Mouse (Mus musculus): ENCODE measurements at regions not wholly inside any gene's neighbourhood (a gene's known extent, or its start where the extent isn't known, plus 50 kb on each side); places are given as distances from the start of the nearest gene placed in this dataset.
A peak's percentile ranks its signal among the peaks of the same experiment; 100 is the strongest.

DNA sequence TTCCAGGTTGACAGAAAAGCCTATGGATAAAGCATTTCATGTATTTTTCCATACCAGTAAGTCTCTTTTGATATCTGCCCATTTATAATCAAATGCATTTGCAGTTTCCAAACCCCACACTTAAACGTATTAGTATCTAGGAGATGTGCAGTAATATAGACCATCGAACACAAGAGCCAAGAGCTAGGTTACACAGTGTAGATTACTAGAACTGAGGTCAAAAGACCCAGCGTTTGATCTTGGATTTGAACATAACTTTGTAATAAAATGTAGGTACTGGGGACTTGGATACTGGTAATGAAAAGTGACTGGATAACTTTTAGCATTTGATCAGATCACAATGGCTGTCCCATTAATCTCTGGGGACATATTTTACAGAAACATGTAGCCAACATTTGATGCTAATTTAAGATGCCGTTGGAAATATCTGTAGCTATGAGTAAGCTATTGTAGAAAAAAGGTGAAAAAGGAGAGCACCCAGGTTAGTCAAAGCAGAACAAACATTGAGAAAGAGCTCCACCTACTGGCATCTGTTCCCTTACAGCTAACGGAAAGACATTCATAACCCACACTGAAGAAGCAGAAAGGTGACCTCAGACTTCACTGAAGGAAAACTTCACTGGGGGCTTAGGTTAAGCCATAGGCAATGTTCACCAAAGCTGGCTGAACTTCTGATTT is 296.5 kb downstream of the Rps29 start:
- H3K27me3 ChIP-seq (replicated peaks; ENCODE audit: control insufficient read depth, insufficient read depth, low read length), result no peaks in the 10 kb centered on the region
- H3K27ac ChIP-seq (replicated peaks; ENCODE audit: low read depth, low read length), result no peak overlapping the region
- peak; percentile 79 for DNase-seq (ENCODE audit: low spot score)
- H3K9ac ChIP-seq (ENCODE audit: low read depth, low read length), result no peak overlapping the region
- WGBS, result 34% methylated on average over 5 of the region's 5 CpGs
- no peak overlapping the region for H3K4me3 ChIP-seq (ENCODE audit: low read depth, low read length)
- H3K9me3 ChIP-seq (ENCODE audit: control insufficient read depth, low read length), result no peaks in the 10 kb centered on the region
- no peaks in the 10 kb centered on the region for H3K36me3 ChIP-seq (ENCODE audit: control insufficient read depth, insufficient read depth, low read length)
- no peak overlapping the region for H3K4me2 ChIP-seq (ENCODE audit: low read depth, low read length)
- ATAC-seq (ENCODE audit: low read depth), result 0 out of 2 replicates have a peak, but pooled peaks have one; percentile 47
- H3K4me1 ChIP-seq (ENCODE audit: control insufficient read depth, insufficient read depth, low read length), result no peaks in the 10 kb centered on the region

DNA sequence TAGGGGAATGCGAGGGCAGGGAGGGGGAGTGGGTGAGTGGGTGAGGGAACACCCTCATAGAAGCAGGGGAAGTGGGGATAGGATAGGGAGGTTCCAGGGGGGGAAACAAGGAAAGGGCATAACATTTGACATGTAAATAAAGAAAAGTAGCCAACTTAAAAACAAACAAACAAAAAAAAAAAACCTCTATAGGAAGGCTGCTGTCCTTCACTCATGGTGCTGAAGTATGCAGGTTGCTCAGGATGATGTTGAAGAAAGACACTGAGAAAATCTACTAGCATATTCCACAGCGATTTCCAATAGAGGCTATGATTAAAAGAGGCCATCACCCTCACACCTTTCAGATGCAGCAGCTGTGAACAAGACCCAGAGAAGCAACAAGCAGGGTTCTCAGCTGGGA is 298.7 kb downstream of the Rps29 start:
- WGBS, result 56% methylated on average over 2 of the region's 2 CpGs
- H3K27me3 ChIP-seq (replicated peaks; ENCODE audit: control insufficient read depth, insufficient read depth, low read length), result no peaks in the 10 kb centered on the region
- H3K4me2 ChIP-seq (ENCODE audit: low read depth, low read length), result no peak overlapping the region
- no peaks in the 10 kb centered on the region for H3K36me3 ChIP-seq (ENCODE audit: control insufficient read depth, insufficient read depth, low read length)
- H3K4me3 ChIP-seq (ENCODE audit: low read depth, low read length), result no peak overlapping the region
- no peak overlapping the region for H3K27ac ChIP-seq (replicated peaks; ENCODE audit: low read depth, low read length)
- DNase-seq (ENCODE audit: low spot score) (no peak), ATAC-seq (ENCODE audit: low read depth) (no peak)
- no peaks in the 10 kb centered on the region for H3K9me3 ChIP-seq (ENCODE audit: control insufficient read depth, low read length)
- no peak overlapping the region for H3K9ac ChIP-seq (ENCODE audit: low read depth, low read length)
- no peaks in the 10 kb centered on the region for H3K4me1 ChIP-seq (ENCODE audit: control insufficient read depth, insufficient read depth, low read length)

DNA sequence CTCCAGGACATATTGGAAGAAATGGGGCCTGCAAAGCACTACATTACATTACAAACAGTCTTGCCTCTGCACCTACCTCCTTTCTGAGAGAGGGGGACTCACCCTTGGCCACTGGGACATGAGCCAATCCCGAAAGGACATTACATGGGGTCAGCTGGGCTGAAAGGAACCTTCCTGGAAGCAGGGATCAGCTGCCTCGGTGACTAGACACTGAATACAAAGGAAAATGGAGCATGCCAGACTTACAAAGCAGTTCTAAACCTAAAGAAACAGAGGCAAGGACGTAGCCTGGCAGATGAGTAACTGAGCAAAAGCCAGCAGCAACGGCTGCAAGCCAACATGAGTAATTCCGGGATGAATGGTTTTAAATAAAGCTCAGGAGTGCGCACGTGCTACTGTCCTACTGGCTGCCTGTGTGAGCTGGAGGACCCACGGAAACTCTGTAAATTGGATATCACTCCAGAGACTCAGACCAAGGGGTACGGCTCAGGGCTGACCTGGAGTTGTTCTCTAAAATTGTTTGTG is 309.3 kb downstream of the Rps29 start:
- Histone ChIP-seq H3K9me3 (ENCODE audit: control insufficient read depth, low read length) (no peaks in the 10 kb centered on the region), H3K9ac (ENCODE audit: low read depth, low read length) (no peak overlapping the region), H3K4me2 (ENCODE audit: low read depth, low read length) (no peak overlapping the region), H3K27me3 (replicated peaks; ENCODE audit: control insufficient read depth, insufficient read depth, low read length) (no peaks in the 10 kb centered on the region), H3K36me3 (ENCODE audit: control insufficient read depth, insufficient read depth, low read length) (no peaks in the 10 kb centered on the region), H3K27ac (replicated peaks; ENCODE audit: low read depth, low read length) (no peak overlapping the region), H3K4me1 (ENCODE audit: control insufficient read depth, insufficient read depth, low read length) (no peaks in the 10 kb centered on the region), H3K4me3 (ENCODE audit: low read depth, low read length) (no peak overlapping the region)
- WGBS, result 80% methylated on average over 9 of the region's 9 CpGs
- no peak for ATAC-seq (ENCODE audit: low read depth)
- DNase-seq (ENCODE audit: low spot score), result no peak

DNA sequence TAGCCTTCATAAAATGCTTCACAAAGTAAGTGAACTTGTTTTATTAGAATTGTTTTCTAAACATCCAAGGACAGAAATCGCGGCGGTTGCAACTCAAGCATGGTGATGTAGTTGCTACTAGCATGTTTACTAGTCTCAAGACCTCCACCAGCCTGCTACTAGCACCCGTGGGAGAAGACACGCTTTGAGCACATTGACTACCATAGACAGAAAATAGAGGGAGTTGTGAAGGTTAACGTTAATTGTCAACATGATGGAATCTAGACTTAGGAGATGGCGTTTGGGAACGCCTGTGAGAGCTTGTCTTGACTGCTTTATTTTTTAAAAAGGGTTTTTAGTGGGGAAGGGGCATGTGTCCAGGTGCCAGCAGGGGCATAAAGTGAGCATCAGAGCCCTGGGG is 318.2 kb downstream of the Rps29 start:
- Histone ChIP-seq H3K36me3 (ENCODE audit: control insufficient read depth, insufficient read depth, low read length) (no peaks in the 10 kb centered on the region), H3K9me3 (ENCODE audit: control insufficient read depth, low read length) (no peaks in the 10 kb centered on the region), H3K4me3 (ENCODE audit: low read depth, low read length) (no peak overlapping the region), H3K4me2 (ENCODE audit: low read depth, low read length) (no peak overlapping the region), H3K27me3 (replicated peaks; ENCODE audit: control insufficient read depth, insufficient read depth, low read length) (no peaks in the 10 kb centered on the region), H3K9ac (ENCODE audit: low read depth, low read length) (no peak overlapping the region), H3K27ac (replicated peaks; ENCODE audit: low read depth, low read length) (no peak overlapping the region), H3K4me1 (ENCODE audit: control insufficient read depth, insufficient read depth, low read length) (no peaks in the 10 kb centered on the region)
- no peak for DNase-seq (ENCODE audit: low spot score)
- 91% methylated on average over 8 of the region's 8 CpGs for WGBS
- no peak for ATAC-seq (ENCODE audit: low read depth)

DNA sequence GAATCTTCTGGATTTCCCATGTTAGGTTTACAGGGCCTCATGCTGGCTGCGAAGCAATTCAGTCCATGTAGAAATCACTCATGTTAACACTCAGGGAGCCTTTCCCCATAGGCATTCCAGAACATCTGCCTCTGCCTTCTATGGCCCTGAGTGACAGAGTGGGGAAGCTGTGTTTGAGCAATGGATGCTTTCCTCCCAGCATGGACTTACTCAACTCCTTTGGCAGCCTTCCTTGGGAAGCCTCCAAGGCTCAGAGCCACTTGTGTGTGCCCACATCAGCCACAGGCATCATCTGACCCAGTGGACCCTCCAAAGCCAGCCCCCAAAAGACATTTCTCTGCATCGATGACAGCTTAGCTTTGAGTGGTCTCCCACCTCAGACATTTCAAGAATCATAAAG is 318.8 kb downstream of the Rps29 start:
- Histone ChIP-seq H3K4me1 (ENCODE audit: control insufficient read depth, insufficient read depth, low read length) (no peaks in the 10 kb centered on the region), H3K4me3 (ENCODE audit: low read depth, low read length) (no peak overlapping the region), H3K27me3 (replicated peaks; ENCODE audit: control insufficient read depth, insufficient read depth, low read length) (no peaks in the 10 kb centered on the region), H3K9me3 (ENCODE audit: control insufficient read depth, low read length) (no peaks in the 10 kb centered on the region), H3K36me3 (ENCODE audit: control insufficient read depth, insufficient read depth, low read length) (no peaks in the 10 kb centered on the region), H3K4me2 (ENCODE audit: low read depth, low read length) (no peak overlapping the region), H3K9ac (ENCODE audit: low read depth, low read length) (no peak overlapping the region), H3K27ac (replicated peaks; ENCODE audit: low read depth, low read length) (no peak overlapping the region)
- DNase-seq (ENCODE audit: low spot score) (no peak), ATAC-seq (ENCODE audit: low read depth) (no peak)
- WGBS, result 88% methylated on average over 2 of the region's 2 CpGs

DNA sequence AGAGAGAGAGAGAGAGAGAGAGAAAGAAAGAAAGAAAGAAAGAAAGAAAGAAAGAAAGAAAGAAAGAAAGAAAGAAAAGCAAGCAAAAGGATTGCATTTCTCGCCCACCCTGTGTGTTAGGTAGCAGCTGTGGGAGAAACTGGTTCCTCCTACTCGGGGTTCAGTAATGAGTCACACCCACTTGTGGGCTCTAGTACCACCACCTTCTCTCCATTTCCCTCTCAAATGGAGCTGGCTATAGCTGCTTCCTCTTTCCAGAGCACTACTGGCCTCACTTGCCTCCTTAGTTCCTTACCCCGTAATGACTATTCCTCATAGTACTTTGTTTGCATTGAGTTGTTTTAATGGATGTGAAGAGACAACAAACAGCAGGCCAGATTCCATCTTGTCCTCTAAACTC is 323.0 kb downstream of the Rps29 start:
- 75% methylated on average over 3 of the region's 3 CpGs for WGBS
- H3K9me3 ChIP-seq (ENCODE audit: control insufficient read depth, low read length), result no peaks in the 10 kb centered on the region
- ATAC-seq (ENCODE audit: low read depth), result no peak

DNA sequence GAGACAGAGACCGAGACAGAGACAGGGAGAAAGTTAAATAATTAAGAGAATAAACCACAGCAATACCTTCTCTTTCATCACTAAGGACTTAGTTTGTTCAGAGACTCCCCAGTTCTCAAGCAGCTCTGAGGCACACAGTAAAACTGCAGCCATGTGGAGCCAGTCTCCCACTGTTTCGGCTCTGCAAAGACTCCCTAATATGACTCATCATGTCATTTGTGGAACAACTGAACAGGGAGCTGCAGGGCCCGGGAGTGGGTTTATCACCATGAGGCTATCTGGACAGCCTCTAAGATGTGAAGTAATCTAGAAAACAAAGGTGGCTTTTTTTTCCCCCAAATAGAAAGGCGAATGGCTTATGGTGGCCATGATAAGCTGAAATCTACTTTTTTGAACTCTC is 325.1 kb downstream of the Rps29 start:
- WGBS, result 73% methylated on average over 4 of the region's 4 CpGs

More for the DNA sequence above, 323.0 kb downstream of the Rps29 start:
- no peaks in the 10 kb centered on the region for H3K36me3 ChIP-seq (ENCODE audit: control insufficient read depth, insufficient read depth, low read length)
- H3K27ac ChIP-seq (replicated peaks; ENCODE audit: low read depth, low read length), result no peak overlapping the region
- H3K4me1 ChIP-seq (ENCODE audit: control insufficient read depth, insufficient read depth, low read length), result no peaks in the 10 kb centered on the region
- H3K4me3 ChIP-seq (ENCODE audit: low read depth, low read length), result no peak overlapping the region
- H3K9ac ChIP-seq (ENCODE audit: low read depth, low read length), result no peak overlapping the region
- no peaks in the 10 kb centered on the region for H3K27me3 ChIP-seq (replicated peaks; ENCODE audit: control insufficient read depth, insufficient read depth, low read length)
- no peak for DNase-seq (ENCODE audit: low spot score)
- no peak overlapping the region for H3K4me2 ChIP-seq (ENCODE audit: low read depth, low read length)

DNA sequence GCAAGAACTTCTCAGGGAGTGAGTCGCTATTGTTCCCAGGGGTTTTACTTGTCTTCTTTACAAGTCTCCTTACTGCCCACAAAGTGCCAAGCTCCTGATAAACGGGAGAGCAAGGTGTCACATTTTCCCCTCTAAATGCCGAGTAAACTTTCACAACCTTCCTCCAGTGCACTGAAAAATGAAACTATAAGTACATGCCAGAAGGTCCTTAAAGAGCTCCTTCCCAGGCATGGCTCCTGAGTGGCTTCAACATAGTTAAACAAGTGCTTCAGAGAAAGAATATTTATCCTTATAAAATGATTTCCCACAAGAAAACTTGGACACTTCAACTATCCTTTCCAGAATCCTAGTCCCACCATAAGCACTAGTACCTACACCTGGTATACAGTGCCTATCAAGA is 329.6 kb downstream of the Rps29 start:
- 69% methylated on average over 3 of the region's 3 CpGs for WGBS
- Histone ChIP-seq H3K9ac (ENCODE audit: low read depth, low read length) (no peak overlapping the region), H3K4me3 (ENCODE audit: low read depth, low read length) (no peak overlapping the region), H3K9me3 (ENCODE audit: control insufficient read depth, low read length) (no peaks in the 10 kb centered on the region), H3K27ac (replicated peaks; ENCODE audit: low read depth, low read length) (no peak overlapping the region), H3K4me2 (ENCODE audit: low read depth, low read length) (no peak overlapping the region), H3K36me3 (ENCODE audit: control insufficient read depth, insufficient read depth, low read length) (no peaks in the 10 kb centered on the region), H3K27me3 (replicated peaks; ENCODE audit: control insufficient read depth, insufficient read depth, low read length) (no peaks in the 10 kb centered on the region), H3K4me1 (ENCODE audit: control insufficient read depth, insufficient read depth, low read length) (no peaks in the 10 kb centered on the region)
- DNase-seq (ENCODE audit: low spot score) (no peak), ATAC-seq (ENCODE audit: low read depth) (no peak)

More for the DNA sequence above, 325.1 kb downstream of the Rps29 start:
- Histone ChIP-seq H3K27me3 (replicated peaks; ENCODE audit: control insufficient read depth, insufficient read depth, low read length) (no peaks in the 10 kb centered on the region), H3K36me3 (ENCODE audit: control insufficient read depth, insufficient read depth, low read length) (no peaks in the 10 kb centered on the region), H3K27ac (replicated peaks; ENCODE audit: low read depth, low read length) (no peak overlapping the region), H3K4me2 (ENCODE audit: low read depth, low read length) (no peak overlapping the region), H3K9ac (ENCODE audit: low read depth, low read length) (no peak overlapping the region), H3K4me3 (ENCODE audit: low read depth, low read length) (no peak overlapping the region), H3K4me1 (ENCODE audit: control insufficient read depth, insufficient read depth, low read length) (no peaks in the 10 kb centered on the region), H3K9me3 (ENCODE audit: control insufficient read depth, low read length) (no peaks in the 10 kb centered on the region)
- DNase-seq (ENCODE audit: low spot score), result no peak
- no peak for ATAC-seq (ENCODE audit: low read depth)

DNA sequence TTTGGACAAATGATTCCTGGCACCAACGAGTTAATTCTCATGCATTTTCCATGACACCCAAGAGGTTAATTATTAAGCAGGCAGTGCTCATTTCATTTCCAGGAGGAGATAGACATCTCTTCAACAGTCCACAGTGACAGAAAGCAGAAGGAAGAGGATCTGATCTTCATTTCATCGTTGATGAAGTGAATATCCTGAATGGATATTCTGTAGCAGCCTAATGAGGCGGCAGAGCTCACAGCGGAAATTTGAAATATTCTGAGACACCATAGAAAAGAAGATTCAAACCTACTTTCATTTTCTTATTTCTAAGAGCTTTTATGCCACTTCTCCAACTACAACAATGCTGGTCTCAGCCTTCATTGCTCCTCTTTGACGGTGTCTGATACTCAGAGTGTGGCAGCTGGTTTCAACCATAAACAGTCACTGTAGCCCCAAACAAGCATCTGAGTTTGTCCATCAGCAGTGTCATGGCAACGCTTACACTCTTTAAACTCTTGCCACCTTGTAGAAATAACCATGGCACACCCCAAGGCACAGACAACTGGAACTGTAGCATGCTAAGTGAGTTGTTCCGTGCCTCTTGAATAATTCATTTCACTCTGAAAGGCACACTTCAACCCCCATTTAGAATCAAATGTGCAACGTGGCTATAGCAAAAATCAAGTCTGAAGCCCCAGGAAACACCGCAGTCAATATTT is 331.3 kb downstream of the Rps29 start:
- Histone ChIP-seq H3K27ac (replicated peaks; ENCODE audit: low read depth, low read length) (no peak overlapping the region), H3K4me3 (ENCODE audit: low read depth, low read length) (no peak overlapping the region), H3K9ac (ENCODE audit: low read depth, low read length) (no peak overlapping the region), H3K4me2 (ENCODE audit: low read depth, low read length) (no peak overlapping the region), H3K27me3 (replicated peaks; ENCODE audit: control insufficient read depth, insufficient read depth, low read length) (no peaks in the 10 kb centered on the region), H3K4me1 (ENCODE audit: control insufficient read depth, insufficient read depth, low read length) (no peaks in the 10 kb centered on the region), H3K36me3 (ENCODE audit: control insufficient read depth, insufficient read depth, low read length) (no peaks in the 10 kb centered on the region), H3K9me3 (ENCODE audit: control insufficient read depth, low read length) (no peaks in the 10 kb centered on the region)
- WGBS, result 79% methylated on average over 9 of the region's 9 CpGs
- DNase-seq (ENCODE audit: low spot score), result no peak
- no peak for ATAC-seq (ENCODE audit: low read depth)
